Mouse (Mus musculus) bone marrow macrophage, adult 2 months (primary cell): Measurements from ENCODE around the gene 1700001P01Rik.

Source experiments
- CTCF ChIP-seq: IDR thresholded peaks from 2 replicates; pipeline ENCODE4 v1.5.1; 2012; ENCODE audit warnings: low read depth, mild to moderate bottlenecking, low read length, moderate library complexity
- POLR2A ChIP-seq: IDR thresholded peaks from 2 replicates; pipeline ENCODE4 v1.6.1; 2012; ENCODE audit warnings: mild to moderate bottlenecking, low read depth, low read length, borderline replicate concordance

GRCm38 (mm10) chr11:97799994-97800690 lies 24.4 kb upstream of the 1700001P01Rik start:
- no peak for TF ChIP-seq CTCF
- no peak for TF ChIP-seq POLR2A
